Mouse (Mus musculus) telencephalon, adult 2 months (tissue): ENCODE measurements at regions not wholly inside any gene's neighbourhood (a gene's known extent, or its start where the extent isn't known, plus 50 kb on each side); places are given as distances from the start of the nearest gene placed in this dataset.

ENCODE experiments used
- DNase-seq: peaks from one replicate; pipeline ENCODE4 v3.0.0-alpha.2; 2011; ENCODE audit warnings: low read depth, low spot score

DNA sequence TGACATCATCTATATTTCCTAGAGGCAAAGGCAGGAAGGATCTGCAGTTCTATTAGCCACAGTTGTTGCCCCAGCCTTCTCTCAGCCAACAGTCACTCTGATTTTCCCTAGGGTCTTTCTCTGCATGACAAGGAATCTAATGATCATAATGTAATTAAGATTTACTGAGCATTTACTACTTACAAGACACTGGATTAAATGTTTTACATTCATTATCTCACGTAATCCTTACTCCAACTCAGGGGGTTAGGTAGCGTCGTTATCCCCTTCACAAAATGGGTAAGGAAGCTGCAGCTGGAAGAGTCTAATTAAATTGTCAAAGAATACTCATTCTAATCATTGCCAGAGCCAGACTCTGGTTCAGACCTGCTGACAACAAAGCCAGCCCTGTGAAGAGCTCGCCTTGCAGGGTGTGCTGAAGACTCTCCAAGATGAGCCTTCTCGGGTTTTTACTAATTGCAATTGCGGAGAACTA is 103.8 kb upstream of the Adgrl4 start:
- no peak for DNase-seq

DNA sequence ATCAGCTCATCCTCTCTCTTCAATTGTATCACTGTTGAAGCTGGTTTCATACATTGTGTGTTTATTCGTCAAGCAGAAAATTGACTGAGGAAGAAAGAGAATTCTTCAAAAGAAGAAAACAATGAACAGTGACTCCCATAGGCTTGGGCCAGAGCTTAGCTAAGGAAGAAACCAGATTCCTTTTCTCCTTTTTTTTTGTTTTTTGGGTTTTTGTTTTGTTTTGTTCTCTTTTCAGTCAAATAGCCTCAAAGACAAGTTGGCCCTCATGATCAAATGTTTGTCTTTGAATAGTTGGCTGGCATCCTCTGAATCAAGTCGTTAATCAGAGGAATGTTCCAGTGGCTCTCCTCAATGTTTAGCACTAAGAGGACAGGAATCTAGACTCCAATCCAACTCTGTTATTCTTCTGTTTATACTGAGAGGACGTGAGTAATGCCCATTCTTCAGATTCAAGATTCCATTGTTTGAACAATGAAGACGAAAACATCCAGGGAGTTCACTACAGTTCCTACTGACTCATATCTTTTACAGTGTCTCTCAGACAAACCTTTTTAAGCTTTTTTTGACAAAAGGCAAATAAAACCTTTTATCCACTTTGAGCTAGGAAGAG is 86.1 kb upstream of the Adgrl4 start:
- no peak for DNase-seq

DNA sequence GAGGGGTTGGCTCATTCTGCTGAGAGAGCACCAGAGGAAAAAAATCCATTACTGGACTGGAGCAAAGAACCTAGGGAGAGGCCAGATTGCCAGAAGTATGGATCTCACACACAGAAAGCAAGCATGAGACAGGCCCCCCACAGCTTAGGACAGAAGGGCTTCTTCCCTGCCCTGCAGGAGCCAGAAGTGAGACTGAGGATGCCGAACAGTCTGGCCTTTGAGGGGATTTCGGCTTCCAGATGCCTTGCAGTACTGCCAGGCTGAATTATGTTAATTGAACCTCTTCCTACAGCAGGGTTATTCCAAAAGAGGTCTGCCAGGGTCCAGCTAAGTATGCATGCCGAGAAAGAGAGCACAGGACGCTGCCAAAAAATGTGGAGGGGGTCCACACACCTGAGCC is 71.4 kb upstream of the Adgrl4 start:
- no peak for DNase-seq

DNA sequence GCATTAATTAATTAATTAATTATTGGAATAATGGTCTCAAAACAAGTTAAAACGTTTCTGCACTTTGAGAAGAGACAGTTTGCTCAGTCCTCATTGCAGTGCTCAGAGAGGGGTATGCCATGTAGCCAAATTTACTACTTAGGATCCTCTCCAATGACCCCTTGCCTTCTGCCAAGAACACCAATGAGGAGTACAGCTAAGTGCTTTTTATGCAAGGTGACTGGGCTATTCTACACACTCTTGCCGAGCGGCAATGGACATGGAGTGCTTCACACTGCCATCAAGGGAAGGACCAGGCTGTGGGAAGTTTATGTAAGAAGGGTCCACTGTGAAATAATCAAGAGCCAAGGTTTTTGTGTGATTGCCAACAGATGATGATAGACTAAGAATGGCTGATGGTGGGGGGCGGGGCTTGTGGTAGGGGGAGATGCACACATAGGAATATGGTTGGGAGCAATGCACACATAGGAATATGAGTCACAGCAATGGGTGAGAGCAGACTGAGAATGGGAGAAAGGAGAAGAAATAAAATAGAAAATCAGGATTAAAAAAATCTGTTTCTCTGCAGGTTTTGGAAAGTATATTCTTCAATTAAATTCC is 70.9 kb upstream of the Adgrl4 start:
- DNase-seq = no peak

DNA sequence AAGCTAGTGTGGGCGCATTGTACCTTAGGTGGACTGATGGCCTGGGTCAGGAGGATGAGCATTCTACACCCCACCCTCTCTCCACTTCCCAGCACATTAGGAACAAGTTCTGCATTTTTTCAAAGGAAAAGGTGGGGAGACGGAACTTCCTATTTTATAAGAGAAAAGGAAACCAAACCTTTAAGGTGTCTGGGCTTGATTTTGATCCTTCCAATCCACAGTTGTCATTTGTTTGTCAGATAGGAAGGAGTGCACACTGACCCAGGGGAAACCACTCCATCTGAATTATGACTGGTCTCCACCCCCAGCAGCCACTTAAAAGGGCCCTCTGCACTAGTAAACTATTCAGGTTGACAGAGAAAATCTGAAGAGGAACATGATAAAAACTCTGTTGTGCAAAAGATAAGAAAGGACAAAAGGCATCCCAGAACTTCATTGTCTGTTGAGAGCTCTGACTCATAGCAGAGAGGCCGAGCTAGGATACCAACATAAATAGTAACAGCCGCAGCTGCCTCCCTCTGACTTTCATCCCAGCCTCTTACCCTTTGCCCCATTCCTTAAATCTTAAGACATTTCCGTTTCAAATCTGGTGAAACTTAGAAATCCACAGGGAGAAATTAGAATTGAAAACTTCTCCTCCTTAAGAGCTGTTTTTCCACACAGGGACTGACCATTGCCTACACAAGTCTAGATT is 54.2 kb upstream of the Adgrl4 start:
- DNase-seq = no peak

DNA sequence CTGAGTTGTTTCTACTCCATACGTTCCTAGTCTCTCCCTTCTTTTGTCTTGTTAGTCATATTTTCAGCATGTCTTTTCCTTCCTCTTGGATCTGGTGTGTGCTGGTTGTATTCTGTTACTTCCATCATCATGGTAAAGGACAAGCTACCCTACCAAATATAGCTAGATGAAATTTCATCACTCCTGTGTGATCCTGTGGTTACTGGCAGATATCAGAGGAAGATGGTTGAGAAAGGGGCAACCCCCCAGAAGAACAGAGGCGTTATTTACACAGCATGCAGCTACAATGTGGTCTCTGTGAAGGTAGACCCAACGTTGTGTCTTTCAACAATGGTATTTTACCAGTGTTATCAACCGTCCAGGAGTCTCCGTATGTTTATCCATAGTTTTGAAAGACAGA is 52.8 kb upstream of the Adgrl4 start:
- no peak for DNase-seq

DNA sequence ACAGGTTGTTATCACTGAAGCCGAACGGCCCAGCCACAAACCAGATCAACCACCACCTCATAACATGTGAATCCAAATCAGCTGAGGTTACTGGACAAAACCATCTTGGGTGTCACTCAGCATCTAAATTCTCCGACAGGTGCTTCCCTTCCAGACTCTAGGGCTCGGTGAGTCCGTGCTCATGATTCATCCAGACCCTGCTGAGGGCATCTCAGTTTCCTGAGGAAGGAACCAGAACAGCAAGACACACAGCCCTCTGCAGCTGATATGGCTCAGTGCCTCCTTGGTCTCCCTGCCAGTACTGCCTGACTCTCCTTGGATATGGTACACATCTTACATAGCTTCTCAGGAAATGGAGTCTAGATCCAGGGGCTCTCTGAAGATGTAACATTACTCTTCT is 51.6 kb upstream of the Adgrl4 start:
- DNase-seq = no peak
